Mouse (Mus musculus) stomach, postnatal 0 days (tissue): Measurements from ENCODE around the gene Ticam1. TPM values are rescaled to one million over a fixed set of nuclear protein-coding genes. Genes with fewer than 3 reads are reported as not detected.
"Not testable (repeated sequence)": the region's sequence is repeated elsewhere in the genome, so short reads cannot be mapped to it uniquely, and the experiment has no call there.

Source experiments
- ATAC-seq: fragments of 200-750 bp; cut with Nextera tagmentation; 2 replicates; pipeline ENCODE4 v1.8.0; 2017; ENCODE audit not compliant: low FRiP score, low TSS enrichment
- DNase-seq: peaks from one replicate; pipeline ENCODE4 v3.0.0-alpha.2; 2016; ENCODE audit warnings: low spot score
- H3K27ac ChIP-seq: fragments of 300-500 bp; sonication (generic); replicated peaks from 2 replicates; pipeline ENCODE4 v1.5.1; 2014; ENCODE audit warnings: mild to moderate bottlenecking, control low read depth
- H3K27me3 ChIP-seq: fragments of 300-500 bp; sonication (generic); 2 replicates; pipeline ENCODE4 v1.6.1; 2014; ENCODE audit warnings: low read length; ENCODE audit not compliant: control insufficient read depth, insufficient read depth
- H3K36me3 ChIP-seq: fragments of 300-500 bp; sonication (generic); 2 replicates; pipeline ENCODE4 v1.6.1; 2014; ENCODE audit warnings: low read length, mixed read lengths; ENCODE audit not compliant: control insufficient read depth, insufficient read depth
- H3K4me1 ChIP-seq: fragments of 300-500 bp; sonication (generic); replicated peaks from 2 replicates; pipeline ENCODE4 v1.6.1; 2014; ENCODE audit warnings: antibody characterized with exemption; ENCODE audit not compliant: control insufficient read depth, insufficient read depth
- H3K4me2 ChIP-seq: fragments of 300-500 bp; sonication (generic); replicated peaks from 2 replicates; pipeline ENCODE4 v1.6.1; 2014; ENCODE audit warnings: low read depth, mild to moderate bottlenecking, control low read depth, moderate library complexity
- H3K4me3 ChIP-seq: fragments of 300-500 bp; sonication (generic); 2 replicates; pipeline ENCODE4 v1.5.1; 2014; ENCODE audit warnings: low read depth, low read length, control low read depth
- H3K9ac ChIP-seq: fragments of 300-500 bp; sonication (generic); 2 replicates; pipeline ENCODE4 v1.6.1; 2014; ENCODE audit warnings: mild to moderate bottlenecking, low read length, control low read depth, mixed read lengths
- H3K9me3 ChIP-seq: fragments of 300-500 bp; sonication (generic); 2 replicates; pipeline ENCODE4 v1.6.1; 2016; ENCODE audit warnings: low read length; ENCODE audit not compliant: control insufficient read depth
- CTCF ChIP-seq: IDR thresholded peaks from 2 replicates; pipeline ENCODE4 v1.5.1; 2016; ENCODE audit warnings: antibody characterized with exemption, low read depth, mild to moderate bottlenecking, moderate library complexity
- EP300 ChIP-seq: optimal IDR thresholded peaks from 2 replicates; pipeline ENCODE3; 2016; ENCODE audit warnings: antibody characterized with exemption
- WGBS: fragments of 180-500 bp; shearing (Covaris S2); extraction: QIAGEN DNeasy Blood & Tissue Kit; methylation state at CpG from one replicate; pipeline ENCODE4 v1.1.7; 2014; 5-methylcytosine and 5-hydroxymethylcytosine counted together
- polyA plus RNA-seq: library from polyadenylated mRNA; unstranded; fragments of >200 nt; fragmentation: Nextera tagmentation; extraction: Ambion mirVana; gene quantifications from 2 replicates; pipeline ENCODE4 v1.2.1, GENCODE M21; 2015

Ticam1 gene
- polyA plus RNA-seq, 1 experiment from 2014 or later, result 4.6 TPM

GRCm38 (mm10) chr17:56265011-56265410, 11.6 kb downstream of the Ticam1 start:
- Histone ChIP-seq H3K27ac (no peak overlapping the region), H3K4me2 (no peak overlapping the region), H3K9ac (no peak overlapping the region), H3K4me3 (no peak overlapping the region), H3K36me3 (peaks cover 3% of the 10 kb centered on the region; the same call in 1 of the 2 replicates), H3K27me3 (no peaks in the 10 kb centered on the region), H3K9me3 (no peaks in the 10 kb centered on the region), H3K4me1 (peaks cover 4% of the 10 kb centered on the region)
- ATAC-seq (no peak), DNase-seq (no peak)
- TF ChIP-seq CTCF (no peak), EP300 (no peak)
- 95% methylated on average over 4 of the region's 4 CpGs for WGBS

- H3K4me1 ChIP-seq, result peaks cover 3% of the 10 kb centered on the region; the same call in 1 of the 2 replicates
- peak; percentile 85 for TF ChIP-seq CTCF
- TF ChIP-seq EP300, result no peak
- H3K4me2 ChIP-seq, result no peak overlapping the region
- peak; percentile 82 for DNase-seq
- no peak overlapping the region for H3K9ac ChIP-seq
- no peaks in the 10 kb centered on the region for H3K27me3 ChIP-seq
- ATAC-seq, result peak; percentile 59; the same call in 1 of the 2 replicates
- no peaks in the 10 kb centered on the region for H3K9me3 ChIP-seq
- peaks cover 10% of the 10 kb centered on the region for H3K36me3 ChIP-seq
- no peak overlapping the region for H3K27ac ChIP-seq
- 16% methylated on average over 8 of the region's 8 CpGs for WGBS
- no peak overlapping the region for H3K4me3 ChIP-seq
Observed at GRCm38 (mm10) chr17:56264020-56264419, 12.6 kb downstream of the Ticam1 start.

GRCm38 (mm10) chr17:56262645-56263094, 13.9 kb downstream of the Ticam1 start:
- DNase-seq (no peak), ATAC-seq (no peak)
- Histone ChIP-seq H3K36me3 (peaks cover 10% of the 10 kb centered on the region), H3K4me3 (no peak overlapping the region), H3K9me3 (no peaks in the 10 kb centered on the region), H3K4me1 (peaks cover 3% of the 10 kb centered on the region; the same call in 1 of the 2 replicates), H3K27ac (no peak overlapping the region), H3K27me3 (no peaks in the 10 kb centered on the region), H3K9ac (no peak overlapping the region; the same call in 1 of the 2 replicates), H3K4me2 (no peak overlapping the region)
- TF ChIP-seq EP300 (no peak), CTCF (no peak)
- WGBS, result 71% methylated on average over 3 of the region's 3 CpGs

- whole genome bisulfite sequencing, result 62% methylated on average over 3 of the region's 3 CpGs
- ATAC-seq (peak; percentile 41; the same call in 1 of the 2 replicates), DNase-seq (peak; percentile 66)
- peaks cover 10% of the 10 kb centered on the region for H3K36me3 ChIP-seq
- no peak overlapping the region for H3K4me2 ChIP-seq
- no peaks in the 10 kb centered on the region for H3K9me3 ChIP-seq
- H3K4me1 ChIP-seq, result peaks cover 3% of the 10 kb centered on the region; the same call in 1 of the 2 replicates
- TF ChIP-seq CTCF, result no peak
- TF ChIP-seq EP300, result no peak
- peak overlapping the region; percentile 30 for H3K27ac ChIP-seq
- no peaks in the 10 kb centered on the region for H3K27me3 ChIP-seq
- no peak overlapping the region for H3K4me3 ChIP-seq
- no peak overlapping the region for H3K9ac ChIP-seq
Observed at GRCm38 (mm10) chr17:56261166-56261565, 15.4 kb downstream of the Ticam1 start.

GRCm38 (mm10) chr17:56259301-56260037, 17.1 kb downstream of the Ticam1 start:
- ATAC-seq (no peak), DNase-seq (no peak)
- Histone ChIP-seq H3K9me3 (no peaks in the 10 kb centered on the region), H3K4me2 (0 out of 2 replicates have a peak overlapping the region, but pooled peaks have one; percentile 5), H3K27me3 (no peaks in the 10 kb centered on the region), H3K9ac (no peak overlapping the region), H3K4me1 (peaks cover 3% of the 10 kb centered on the region; the same call in 1 of the 2 replicates), H3K36me3 (peaks cover 10% of the 10 kb centered on the region), H3K27ac (0 out of 2 replicates have a peak overlapping the region, but pooled peaks have one; percentile 18), H3K4me3 (no peak overlapping the region)
- no peak for TF ChIP-seq CTCF
- no peak for TF ChIP-seq EP300
- WGBS, result 83% methylated on average over 10 of the region's 10 CpGs

- WGBS, result 51% methylated on average over 2 of the region's 2 CpGs
- not testable (repeated sequence) for ATAC-seq, H3K4me1 ChIP-seq, DNase-seq, H3K9ac ChIP-seq, H3K4me2 ChIP-seq, H3K9me3 ChIP-seq, H3K27ac ChIP-seq, H3K4me3 ChIP-seq, H3K27me3 ChIP-seq
- H3K36me3 ChIP-seq, result peaks cover 10% of the 10 kb centered on the region
Observed at GRCm38 (mm10) chr17:56258812-56259211, 17.8 kb downstream of the Ticam1 start.

GRCm38 (mm10) chr17:56258269-56258668, 18.3 kb downstream of the Ticam1 start:
- not testable (repeated sequence) for H3K4me1 ChIP-seq, DNase-seq, ATAC-seq, H3K9me3 ChIP-seq, H3K27ac ChIP-seq, H3K4me3 ChIP-seq, H3K9ac ChIP-seq, H3K4me2 ChIP-seq, H3K27me3 ChIP-seq
- 95% methylated on average over 19 of the region's 19 CpGs for WGBS
- H3K36me3 ChIP-seq, result peaks cover 10% of the 10 kb centered on the region
